Mouse (Mus musculus): ENCODE measurements around the gene Chl1.

The Chl1 gene

GRCm38 (mm10) chr6:103510392-103511289 lies at the start of gene Chl1:
Gene Chl1 (plus strand): TSS chr6:103510586.
- in situ Hi-C loops (cut with MboI; ENCODE audit: low pct_unique_long_range_greater_than_20kb in 1 of 2, low sequenced_read_pairs in 2 of 2, unreplicated experiment in 1 of 2) = no loop called here

- in situ Hi-C loops (cut with MboI; ENCODE audit: low pct_unique_long_range_greater_than_20kb in 1 of 2, low sequenced_read_pairs in 2 of 2, unreplicated experiment in 1 of 2) = no loop called here
These were observed 44.8 kb upstream of the Chl1 start for GRCm38 (mm10) chr6:103465479-103466080.

- in situ Hi-C loops (cut with MboI; ENCODE audit: low pct_unique_long_range_greater_than_20kb in 1 of 2, low sequenced_read_pairs in 2 of 2, unreplicated experiment in 1 of 2) = no loop called here
These were observed 37.1 kb upstream of the Chl1 start for GRCm38 (mm10) chr6:103473316-103473715.

GRCm38 (mm10) chr6:103487199-103487598 lies 23.2 kb upstream of the Chl1 start:
- in situ Hi-C loops (cut with MboI; ENCODE audit: low pct_unique_long_range_greater_than_20kb in 1 of 2, low sequenced_read_pairs in 2 of 2, unreplicated experiment in 1 of 2) = no loop called here

- in situ Hi-C loops (cut with MboI; ENCODE audit: low pct_unique_long_range_greater_than_20kb in 1 of 2, low sequenced_read_pairs in 2 of 2, unreplicated experiment in 1 of 2) = no loop called here
These were observed 12.0 kb upstream of the Chl1 start for GRCm38 (mm10) chr6:103498404-103498803.

GRCm38 (mm10) chr6:103504065-103504464 lies 6.3 kb upstream of the Chl1 start:
- in situ Hi-C loops (cut with MboI; ENCODE audit: low pct_unique_long_range_greater_than_20kb in 1 of 2, low sequenced_read_pairs in 2 of 2, unreplicated experiment in 1 of 2) = no loop called here

GRCm38 (mm10) chr6:103507751-103508575 lies 2.4 kb upstream of the Chl1 start:
- in situ Hi-C loops (cut with MboI; ENCODE audit: low pct_unique_long_range_greater_than_20kb in 1 of 2, low sequenced_read_pairs in 2 of 2, unreplicated experiment in 1 of 2) = no loop called here

- in situ Hi-C loops (cut with MboI; ENCODE audit: low pct_unique_long_range_greater_than_20kb in 1 of 2, low sequenced_read_pairs in 2 of 2, unreplicated experiment in 1 of 2) = no loop called here
These were observed 790 bp upstream of the Chl1 start for GRCm38 (mm10) chr6:103509596-103509995.

- in situ Hi-C loops (cut with MboI; ENCODE audit: low pct_unique_long_range_greater_than_20kb in 1 of 2, low sequenced_read_pairs in 2 of 2, unreplicated experiment in 1 of 2) = no loop called here
These were observed 1.0 kb downstream of the Chl1 start for GRCm38 (mm10) chr6:103511290-103511971.

- in situ Hi-C loops (cut with MboI; ENCODE audit: low pct_unique_long_range_greater_than_20kb in 1 of 2, low sequenced_read_pairs in 2 of 2, unreplicated experiment in 1 of 2) = no loop called here
These were observed 1.7 kb downstream of the Chl1 start for GRCm38 (mm10) chr6:103511972-103512565.

GRCm38 (mm10) chr6:103512911-103513321 lies 2.5 kb downstream of the Chl1 start:
- in situ Hi-C loops (cut with MboI; ENCODE audit: low pct_unique_long_range_greater_than_20kb in 1 of 2, low sequenced_read_pairs in 2 of 2, unreplicated experiment in 1 of 2) = no loop called here

GRCm38 (mm10) chr6:103513621-103514241 lies 3.3 kb downstream of the Chl1 start:
- in situ Hi-C loops (cut with MboI; ENCODE audit: low pct_unique_long_range_greater_than_20kb in 1 of 2, low sequenced_read_pairs in 2 of 2, unreplicated experiment in 1 of 2) = no loop called here

GRCm38 (mm10) chr6:103514346-103514745 lies 4.0 kb downstream of the Chl1 start:
- in situ Hi-C loops (cut with MboI; ENCODE audit: low pct_unique_long_range_greater_than_20kb in 1 of 2, low sequenced_read_pairs in 2 of 2, unreplicated experiment in 1 of 2) = no loop called here

- in situ Hi-C loops (cut with MboI; ENCODE audit: low pct_unique_long_range_greater_than_20kb in 1 of 2, low sequenced_read_pairs in 2 of 2, unreplicated experiment in 1 of 2) = no loop called here
These were observed 4.4 kb downstream of the Chl1 start for GRCm38 (mm10) chr6:103514756-103515155.

GRCm38 (mm10) chr6:103519596-103519995 lies 9.2 kb downstream of the Chl1 start:
- in situ Hi-C loops (cut with MboI; ENCODE audit: low pct_unique_long_range_greater_than_20kb in 1 of 2, low sequenced_read_pairs in 2 of 2, unreplicated experiment in 1 of 2) = no loop called here

- in situ Hi-C loops (cut with MboI; ENCODE audit: low pct_unique_long_range_greater_than_20kb in 1 of 2, low sequenced_read_pairs in 2 of 2, unreplicated experiment in 1 of 2) = no loop called here
These were observed 15.1 kb downstream of the Chl1 start for GRCm38 (mm10) chr6:103525326-103526024.
